Mouse (Mus musculus): ENCODE data around the gene Rps6ka2.
"Not testable (repeated sequence)": the region's sequence is repeated elsewhere in the genome, so short reads cannot be mapped to it uniquely, and the experiment has no call there.

The Rps6ka2 gene

DNA sequence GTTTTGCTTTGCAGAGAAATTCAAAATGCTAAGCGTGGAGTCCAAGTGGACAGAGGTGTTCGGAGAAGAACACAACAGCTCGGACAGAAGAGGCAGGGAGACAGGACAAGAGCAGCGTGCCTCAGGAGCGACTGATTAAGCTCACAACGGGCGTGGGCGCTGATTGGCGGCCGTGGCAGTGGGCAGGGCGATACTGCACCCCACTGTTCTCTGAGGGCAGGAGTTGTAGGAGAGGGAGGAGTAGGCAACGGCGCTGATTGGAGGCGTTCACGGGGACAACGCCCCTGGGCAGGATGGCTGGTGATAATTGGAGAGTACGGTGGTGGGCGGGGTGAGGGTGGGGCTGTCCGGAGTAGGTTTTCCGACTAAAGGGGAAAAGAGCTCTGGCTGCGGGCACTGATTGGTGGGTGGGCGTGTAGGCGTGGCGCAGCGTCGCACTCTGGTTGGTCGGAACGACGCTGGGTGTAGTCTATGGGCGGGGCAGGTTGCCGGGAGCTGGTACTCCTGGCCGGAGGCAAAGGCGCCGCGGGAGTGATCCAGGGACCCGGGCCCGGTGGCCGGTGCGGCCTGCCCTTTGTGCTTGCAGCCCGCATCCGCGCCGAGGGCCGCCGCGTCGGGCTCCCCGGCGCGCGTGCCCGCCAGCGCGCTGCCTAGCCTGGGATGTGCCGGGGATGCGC is at the start of gene Rps6ka2:
Gene Rps6ka2 (plus strand): TSS at position 489 of the 677 bp plus-strand sequence.
- in situ Hi-C loops (cut with MboI; ENCODE audit: low pct_unique_long_range_greater_than_20kb in 1 of 2, low sequenced_read_pairs in 2 of 2, unreplicated experiment in 1 of 2) = no loop called here

DNA sequence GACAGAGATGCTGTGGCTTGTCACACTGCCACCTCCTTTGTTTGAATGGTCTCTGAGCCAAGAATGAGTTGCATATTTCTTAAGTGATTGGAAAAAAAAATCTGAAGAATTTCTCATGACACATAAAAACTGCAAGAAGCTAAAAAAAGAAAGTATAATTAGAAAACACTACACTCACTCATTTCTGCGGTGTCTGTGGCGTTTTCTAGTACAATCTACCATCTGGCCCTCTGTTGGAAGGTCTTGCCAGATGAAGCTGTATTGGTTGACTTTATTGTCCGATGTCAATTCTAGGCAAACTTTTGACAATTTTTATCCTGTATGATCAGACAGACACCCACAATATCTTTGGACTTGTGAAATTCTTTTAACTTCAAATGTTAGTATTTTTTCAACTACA is 49.1 kb upstream of the Rps6ka2 start:
- in situ Hi-C loops (cut with MboI; ENCODE audit: low pct_unique_long_range_greater_than_20kb in 1 of 2, low sequenced_read_pairs in 2 of 2, unreplicated experiment in 1 of 2) = not testable (repeated sequence)

DNA sequence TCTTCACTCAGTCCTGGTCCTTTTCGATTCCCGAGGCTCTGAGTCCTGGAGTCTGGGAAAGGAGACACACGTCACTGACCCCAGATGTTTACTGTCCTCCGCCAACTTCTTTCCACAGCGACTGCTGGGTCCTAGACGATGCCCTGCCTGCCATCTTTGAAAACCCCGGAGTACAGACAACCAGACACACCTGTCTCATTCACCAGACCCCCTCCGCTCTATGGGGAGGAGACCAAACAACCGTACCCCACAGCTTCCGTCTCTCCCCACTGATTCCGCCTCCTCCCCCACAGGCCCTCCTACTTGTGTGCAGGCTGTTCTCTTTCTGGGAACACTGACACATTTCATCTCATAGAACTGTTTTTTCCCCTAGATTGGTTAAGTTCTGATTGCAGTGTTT is 47.4 kb upstream of the Rps6ka2 start:
- in situ Hi-C loops (cut with MboI; ENCODE audit: low pct_unique_long_range_greater_than_20kb in 1 of 2, low sequenced_read_pairs in 2 of 2, unreplicated experiment in 1 of 2) = not testable (repeated sequence)

DNA sequence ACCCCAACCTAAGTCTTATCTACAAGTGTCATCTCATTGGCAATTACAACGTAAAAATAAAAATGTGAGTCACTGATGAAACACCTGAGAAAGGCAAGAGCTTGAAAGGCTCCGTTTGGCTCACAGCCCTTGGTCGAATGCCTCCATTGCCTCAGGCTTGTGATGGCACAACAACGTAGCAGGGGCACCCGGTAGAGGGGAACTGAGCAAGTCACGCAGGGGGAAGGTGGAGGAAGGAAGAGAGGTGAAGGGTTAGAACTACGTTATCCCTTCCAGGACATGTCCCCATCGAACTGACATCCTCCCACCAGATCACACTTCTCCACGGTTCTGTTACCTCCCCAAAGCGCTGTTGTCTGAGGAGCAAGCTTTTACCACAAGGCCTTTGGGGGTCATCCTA is 43.4 kb upstream of the Rps6ka2 start:
- in situ Hi-C loops (cut with MboI; ENCODE audit: low pct_unique_long_range_greater_than_20kb in 1 of 2, low sequenced_read_pairs in 2 of 2, unreplicated experiment in 1 of 2) = not testable (repeated sequence)

DNA sequence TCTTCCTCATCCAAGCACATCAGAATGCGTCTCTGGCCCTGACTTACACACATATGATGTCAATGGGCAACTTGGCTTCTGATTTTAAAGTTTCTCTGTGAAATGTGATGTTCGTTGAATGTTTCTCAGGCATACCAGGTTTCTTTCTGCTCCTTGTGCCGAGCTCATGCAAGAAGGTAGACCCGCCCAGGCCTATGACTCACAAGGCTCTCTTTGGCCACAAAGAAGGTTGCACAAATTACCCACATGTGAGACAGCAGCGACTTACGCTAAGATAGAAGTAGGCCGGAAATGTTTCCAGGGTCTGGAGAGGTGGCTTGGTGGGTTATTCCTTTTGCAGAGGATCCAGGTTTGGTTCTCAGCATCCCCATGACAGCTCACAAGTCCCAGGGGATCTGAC is 35.9 kb upstream of the Rps6ka2 start:
- in situ Hi-C loops (cut with MboI; ENCODE audit: low pct_unique_long_range_greater_than_20kb in 1 of 2, low sequenced_read_pairs in 2 of 2, unreplicated experiment in 1 of 2) = not testable (repeated sequence)

DNA sequence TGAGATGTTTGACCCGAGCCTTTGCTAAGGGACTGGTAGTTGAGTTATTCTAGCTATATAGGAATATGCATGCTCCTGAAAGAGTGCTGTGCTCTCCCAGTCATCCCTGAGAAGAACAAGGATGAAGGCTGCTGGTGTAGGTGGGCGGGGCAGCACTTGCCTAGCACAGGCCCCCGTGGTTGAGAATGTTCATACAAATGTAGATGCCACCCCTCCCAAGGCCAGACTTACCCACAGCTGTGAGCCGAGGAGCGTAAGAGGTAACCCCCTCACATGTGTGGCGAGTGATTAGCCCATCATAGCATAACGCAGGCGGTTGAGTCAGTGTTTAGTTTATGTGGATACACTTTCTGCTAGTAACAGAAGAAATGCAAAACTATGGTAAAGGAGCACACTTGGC is 34.6 kb upstream of the Rps6ka2 start:
- in situ Hi-C loops (cut with MboI; ENCODE audit: low pct_unique_long_range_greater_than_20kb in 1 of 2, low sequenced_read_pairs in 2 of 2, unreplicated experiment in 1 of 2) = not testable (repeated sequence)

DNA sequence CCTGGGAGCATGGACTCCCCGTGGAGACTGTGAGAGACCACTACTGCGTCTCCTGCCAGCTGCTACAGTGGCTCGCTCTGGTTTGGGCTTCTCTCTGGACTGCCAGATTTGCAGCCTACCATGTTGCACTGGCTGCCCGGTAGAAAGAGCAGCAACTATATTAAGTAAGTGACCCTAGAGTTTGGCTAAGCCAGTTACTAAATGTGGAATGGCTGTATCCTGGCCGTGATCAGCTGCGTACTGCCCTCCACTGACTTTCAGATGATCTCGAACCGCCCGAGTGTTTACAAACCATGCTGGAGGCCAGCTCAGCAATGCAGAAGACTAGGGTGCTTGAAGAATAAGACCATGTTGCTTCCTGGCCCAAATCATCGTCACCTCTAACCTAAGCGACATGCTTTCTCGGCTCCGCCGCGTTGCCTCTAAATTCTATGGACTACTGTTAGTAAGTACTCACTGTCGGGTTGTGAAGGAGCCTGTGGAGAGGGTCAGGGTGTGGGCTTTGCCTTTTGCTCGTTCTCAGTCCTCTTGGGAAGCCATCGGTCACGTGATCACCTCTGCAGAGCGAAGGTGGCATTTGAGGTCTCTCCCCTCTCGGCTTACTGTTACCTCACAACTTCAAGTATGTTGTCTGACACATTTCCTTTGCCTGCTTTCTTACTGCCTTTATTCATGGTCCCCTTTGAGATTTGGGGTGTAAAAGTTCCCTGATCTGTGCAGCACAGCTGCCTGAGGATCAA is 31.6 kb upstream of the Rps6ka2 start:
- in situ Hi-C loops (cut with MboI; ENCODE audit: low pct_unique_long_range_greater_than_20kb in 1 of 2, low sequenced_read_pairs in 2 of 2, unreplicated experiment in 1 of 2) = no loop called here

DNA sequence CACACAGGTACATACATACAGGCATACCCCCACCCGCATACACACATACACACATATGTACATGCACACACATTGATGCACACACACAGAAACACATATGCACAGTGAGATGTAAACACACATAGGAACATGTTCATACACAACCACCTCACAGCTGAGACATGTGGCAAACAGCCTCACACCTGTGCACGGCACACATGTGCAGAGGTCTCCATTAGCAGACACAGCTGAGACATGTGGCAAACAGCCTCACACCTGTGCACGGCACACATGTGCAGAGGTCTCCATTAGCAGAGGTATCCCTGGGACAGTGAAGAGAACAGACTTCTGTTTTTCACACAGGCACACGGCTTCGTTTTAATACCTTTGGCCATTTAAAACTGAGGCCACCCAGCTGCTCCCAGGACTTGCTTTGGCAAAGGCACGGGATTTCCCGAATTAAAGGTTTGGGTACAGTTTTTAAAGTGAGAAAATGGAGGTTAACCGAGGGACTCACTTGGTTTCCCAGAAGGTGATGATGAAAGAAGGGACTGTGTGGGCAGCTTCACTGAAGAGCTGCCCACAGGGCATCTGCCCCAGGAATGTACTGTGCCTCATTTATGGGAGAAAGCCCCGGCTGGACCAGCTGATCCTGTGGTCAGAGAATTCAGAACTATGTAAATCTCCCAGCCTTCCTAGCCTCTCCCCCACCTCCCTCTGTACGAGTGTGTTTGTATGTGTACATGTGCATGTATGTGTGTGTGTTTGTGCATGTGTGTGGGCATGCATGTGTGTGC is 29.3 kb upstream of the Rps6ka2 start:
- in situ Hi-C loops (cut with MboI; ENCODE audit: low pct_unique_long_range_greater_than_20kb in 1 of 2, low sequenced_read_pairs in 2 of 2, unreplicated experiment in 1 of 2) = no loop called here

DNA sequence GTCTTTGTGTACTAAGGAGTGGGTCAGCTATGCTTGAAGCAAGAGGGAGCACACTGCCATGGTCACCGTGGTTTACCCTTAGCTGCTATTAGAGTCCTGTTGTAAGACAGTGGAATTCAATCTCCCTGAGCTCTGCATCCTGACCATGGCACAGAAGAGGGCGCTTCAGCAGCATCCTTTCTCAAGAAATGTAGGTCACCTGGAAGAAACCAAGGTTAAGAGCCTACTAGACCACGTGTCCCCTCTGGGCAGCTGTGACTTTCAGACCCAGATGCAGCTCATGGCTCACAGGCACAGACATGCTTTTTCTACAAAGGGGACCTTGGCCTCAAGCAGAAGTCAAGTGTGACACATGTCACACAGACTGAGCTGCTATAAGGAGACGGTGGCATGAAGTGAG is 27.5 kb upstream of the Rps6ka2 start:
- in situ Hi-C loops (cut with MboI; ENCODE audit: low pct_unique_long_range_greater_than_20kb in 1 of 2, low sequenced_read_pairs in 2 of 2, unreplicated experiment in 1 of 2) = no loop called here

DNA sequence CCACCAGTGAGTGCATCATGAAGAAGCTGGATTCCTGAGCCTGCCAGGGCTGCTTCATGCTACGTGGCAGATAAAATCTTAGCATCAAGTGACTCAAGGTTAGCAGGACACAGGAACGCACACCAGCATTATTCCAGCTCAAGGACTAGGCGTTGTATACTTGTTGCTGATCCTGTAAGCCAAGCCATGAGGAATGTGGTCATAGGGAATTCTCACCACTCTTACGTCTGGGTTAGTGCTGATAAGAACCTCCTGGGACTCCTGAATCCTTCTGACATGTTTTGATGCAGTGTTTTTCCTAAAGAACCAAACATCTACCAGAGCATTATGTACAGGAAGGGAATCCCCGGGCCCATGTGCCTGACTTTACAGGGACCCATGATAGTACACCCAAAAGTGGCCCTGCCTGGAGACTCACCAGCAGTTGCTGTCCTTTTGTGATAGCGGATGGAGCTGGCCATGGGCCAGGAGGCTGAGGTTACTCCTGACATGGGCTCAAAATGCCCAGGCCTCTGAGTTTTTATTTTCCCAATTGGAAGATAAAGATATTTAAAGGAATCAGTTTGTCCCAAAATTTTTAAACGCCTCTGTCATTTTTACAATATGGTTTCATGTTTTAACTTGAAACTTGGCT is 25.9 kb upstream of the Rps6ka2 start:
- in situ Hi-C loops (cut with MboI; ENCODE audit: low pct_unique_long_range_greater_than_20kb in 1 of 2, low sequenced_read_pairs in 2 of 2, unreplicated experiment in 1 of 2) = no loop called here

DNA sequence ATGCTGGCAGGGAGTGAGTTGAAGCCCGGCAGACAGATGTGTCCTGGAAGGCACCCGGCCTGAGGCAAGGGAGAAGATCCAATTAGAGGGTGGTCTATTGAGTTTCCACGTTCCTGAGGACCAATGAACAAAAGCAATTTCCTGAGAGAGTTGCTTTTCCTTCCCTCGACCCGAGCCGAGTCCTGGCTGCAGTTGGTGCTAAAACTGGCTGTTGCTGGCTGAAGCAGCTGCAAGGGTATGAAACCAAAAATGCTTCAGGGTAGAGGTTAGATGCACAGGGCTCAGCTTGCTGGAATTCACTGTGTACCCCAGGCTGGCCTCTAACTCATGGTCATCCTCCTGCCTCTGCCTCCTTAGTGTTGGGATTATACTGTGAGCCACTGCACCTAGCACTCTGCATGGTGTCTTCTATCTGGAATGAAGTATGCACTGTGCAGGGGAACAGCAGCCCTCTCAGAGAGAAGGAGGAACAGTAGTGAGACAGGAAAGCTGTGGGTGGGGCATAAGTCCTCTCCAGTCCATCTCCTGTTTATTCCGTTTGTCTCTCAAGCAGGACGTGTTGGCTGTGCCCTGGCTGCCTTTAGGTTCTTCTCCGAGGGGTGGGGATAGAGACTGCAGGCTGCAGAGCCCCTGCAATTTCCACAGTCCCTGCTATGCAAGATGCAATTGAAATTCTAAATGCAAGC is 24.4 kb upstream of the Rps6ka2 start:
- in situ Hi-C loops (cut with MboI; ENCODE audit: low pct_unique_long_range_greater_than_20kb in 1 of 2, low sequenced_read_pairs in 2 of 2, unreplicated experiment in 1 of 2) = no loop called here

DNA sequence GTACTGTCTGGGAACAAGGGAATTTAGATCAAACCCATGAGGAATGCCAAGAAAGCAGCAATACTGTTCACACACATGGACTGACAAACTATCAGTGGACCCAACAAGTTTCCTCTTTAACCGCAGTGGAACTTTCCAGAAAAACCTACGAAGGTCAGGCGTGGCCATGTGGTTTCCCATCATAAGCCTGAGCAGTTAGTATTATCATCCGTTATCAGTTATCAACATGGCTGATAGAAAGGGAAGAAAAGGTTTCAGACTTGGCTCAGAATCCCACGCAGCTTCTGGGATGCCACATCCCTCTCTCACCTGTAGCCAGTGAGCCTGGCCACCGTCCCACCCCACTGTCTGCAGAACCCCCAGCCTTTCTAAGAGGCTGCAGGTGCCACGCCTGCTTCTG is 23.4 kb upstream of the Rps6ka2 start:
- in situ Hi-C loops (cut with MboI; ENCODE audit: low pct_unique_long_range_greater_than_20kb in 1 of 2, low sequenced_read_pairs in 2 of 2, unreplicated experiment in 1 of 2) = no loop called here

DNA sequence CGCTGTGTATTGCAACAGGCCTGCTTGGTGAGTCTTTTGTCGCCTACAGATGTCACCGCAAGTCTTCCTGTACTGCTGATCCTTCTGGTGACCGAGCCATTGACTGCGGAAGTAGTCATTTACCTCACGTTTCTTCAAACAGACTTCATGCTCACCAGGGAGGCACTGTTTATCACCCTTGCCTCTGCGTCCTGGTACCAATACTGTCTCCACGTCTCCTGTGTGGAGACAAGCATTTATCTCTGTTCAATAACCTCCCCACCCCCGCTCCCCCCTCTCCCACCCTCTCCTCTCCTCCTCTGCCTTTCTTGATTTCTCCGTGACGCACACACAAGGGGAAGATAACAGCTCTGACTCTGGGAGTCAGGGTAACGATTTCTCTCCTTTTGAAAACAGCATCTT is 22.0 kb upstream of the Rps6ka2 start:
- in situ Hi-C loops (cut with MboI; ENCODE audit: low pct_unique_long_range_greater_than_20kb in 1 of 2, low sequenced_read_pairs in 2 of 2, unreplicated experiment in 1 of 2) = no loop called here

DNA sequence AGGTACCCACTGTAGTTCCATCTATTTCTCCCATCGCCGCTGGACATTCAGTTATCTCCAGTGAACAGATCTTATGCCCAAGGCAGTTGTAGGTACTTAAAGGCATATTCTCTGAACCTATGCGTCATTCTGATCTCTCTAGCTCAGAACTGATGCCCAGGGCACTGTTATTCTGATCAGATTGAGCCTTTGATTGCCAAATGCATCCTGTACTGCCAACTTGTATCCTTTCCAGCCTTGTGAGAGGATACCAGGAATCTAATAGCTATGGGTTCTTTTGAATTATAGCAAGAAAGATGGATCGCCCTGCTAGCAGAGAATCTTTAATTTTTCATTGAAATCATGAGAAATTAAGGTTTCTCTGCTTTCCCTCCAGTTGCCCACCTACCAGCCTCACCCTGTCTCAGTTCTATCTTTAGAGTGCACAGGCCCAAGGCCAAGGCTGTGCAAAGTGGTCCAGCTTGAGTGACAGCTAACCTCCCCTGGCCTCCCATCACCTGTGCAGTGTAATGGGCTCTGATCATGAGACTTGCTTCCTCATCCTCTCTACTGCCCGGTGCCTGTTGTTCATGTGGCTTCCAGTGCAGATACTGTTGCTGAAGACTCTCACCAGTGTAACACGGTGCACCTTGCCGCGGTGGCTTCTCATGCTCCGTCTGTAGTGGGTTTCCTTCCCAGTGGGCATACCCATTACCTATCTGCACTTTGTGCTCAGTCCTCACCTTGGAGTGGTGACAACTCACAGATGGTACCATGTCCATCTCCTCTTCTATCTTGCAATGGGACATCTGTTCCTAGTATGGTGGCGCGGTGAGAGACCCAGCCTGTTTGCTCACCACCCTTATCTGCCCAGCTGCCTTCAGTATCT is 20.4 kb upstream of the Rps6ka2 start:
- in situ Hi-C loops (cut with MboI; ENCODE audit: low pct_unique_long_range_greater_than_20kb in 1 of 2, low sequenced_read_pairs in 2 of 2, unreplicated experiment in 1 of 2) = no loop called here

DNA sequence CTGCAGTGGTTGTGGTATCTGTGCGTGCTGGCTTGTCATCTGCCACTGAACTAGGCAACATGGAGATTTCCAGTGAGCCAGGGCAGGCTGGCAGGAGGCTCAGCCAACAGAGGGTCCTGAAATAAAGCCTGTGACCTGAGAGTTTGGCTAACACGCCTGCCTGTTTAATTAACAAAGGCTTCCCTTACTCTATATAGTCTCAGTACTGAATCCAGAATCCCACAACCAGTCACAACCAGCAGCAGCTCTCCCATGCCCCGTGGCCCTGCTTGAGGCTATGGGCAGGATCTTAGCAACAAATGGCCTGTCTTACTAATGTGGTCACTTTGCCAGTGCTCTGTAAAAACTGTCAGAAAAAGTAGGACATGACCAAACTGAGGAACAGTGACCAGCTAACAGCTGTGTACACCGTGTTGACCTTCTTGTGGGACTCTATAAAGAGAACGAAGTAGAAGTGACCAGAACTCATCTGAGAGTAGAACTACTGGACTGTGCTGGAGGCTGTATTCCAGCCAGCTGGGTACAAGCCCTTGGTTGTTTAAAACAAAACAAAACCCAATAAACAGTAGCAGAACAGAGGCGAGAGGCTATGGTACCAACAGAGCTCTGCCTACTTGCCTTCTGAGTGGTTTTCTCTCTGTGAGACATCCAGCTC is 18.3 kb upstream of the Rps6ka2 start:
- in situ Hi-C loops (cut with MboI; ENCODE audit: low pct_unique_long_range_greater_than_20kb in 1 of 2, low sequenced_read_pairs in 2 of 2, unreplicated experiment in 1 of 2) = no loop called here

DNA sequence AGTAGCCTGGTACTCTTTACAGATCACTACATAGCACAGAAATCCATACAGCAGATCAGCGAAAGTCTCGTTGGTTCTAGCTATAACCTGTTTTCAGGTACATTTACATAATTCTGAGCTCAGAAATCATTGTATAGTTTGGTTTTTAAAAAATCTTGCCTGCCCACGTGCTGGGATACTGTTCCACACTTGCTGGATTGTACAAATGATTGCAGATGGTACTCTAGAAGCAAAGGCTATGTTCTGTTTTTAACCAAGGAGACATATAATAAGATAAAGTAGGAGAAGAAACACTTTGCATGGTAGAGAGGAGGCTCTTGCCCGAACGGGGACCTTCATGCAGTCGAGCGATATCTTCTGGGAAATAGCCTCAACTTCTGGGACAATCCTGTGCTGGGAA is 17.3 kb upstream of the Rps6ka2 start:
- in situ Hi-C loops (cut with MboI; ENCODE audit: low pct_unique_long_range_greater_than_20kb in 1 of 2, low sequenced_read_pairs in 2 of 2, unreplicated experiment in 1 of 2) = no loop called here

DNA sequence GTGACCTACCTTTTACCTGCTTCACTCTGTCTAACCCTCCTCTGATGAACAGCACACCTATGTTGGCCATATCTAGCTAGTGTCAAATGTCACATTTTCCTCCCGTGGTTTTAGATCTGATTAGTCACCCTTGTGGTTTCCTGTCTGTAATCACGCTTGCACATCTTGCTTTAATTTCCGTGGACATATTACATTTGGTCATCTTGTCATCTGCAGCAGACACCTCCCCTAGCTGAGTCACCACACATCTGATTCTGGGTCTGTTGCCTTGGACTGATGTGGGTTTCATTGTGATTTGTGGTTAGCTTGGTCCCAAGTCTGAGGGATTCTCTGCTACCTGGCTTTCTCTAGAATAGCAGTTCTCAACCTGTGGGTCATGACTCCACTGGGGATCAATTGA is 6.0 kb upstream of the Rps6ka2 start:
- in situ Hi-C loops (cut with MboI; ENCODE audit: low pct_unique_long_range_greater_than_20kb in 1 of 2, low sequenced_read_pairs in 2 of 2, unreplicated experiment in 1 of 2) = no loop called here
